ENCODE assay signal across 9 mouse cellular contexts in the genomic region with DNA sequence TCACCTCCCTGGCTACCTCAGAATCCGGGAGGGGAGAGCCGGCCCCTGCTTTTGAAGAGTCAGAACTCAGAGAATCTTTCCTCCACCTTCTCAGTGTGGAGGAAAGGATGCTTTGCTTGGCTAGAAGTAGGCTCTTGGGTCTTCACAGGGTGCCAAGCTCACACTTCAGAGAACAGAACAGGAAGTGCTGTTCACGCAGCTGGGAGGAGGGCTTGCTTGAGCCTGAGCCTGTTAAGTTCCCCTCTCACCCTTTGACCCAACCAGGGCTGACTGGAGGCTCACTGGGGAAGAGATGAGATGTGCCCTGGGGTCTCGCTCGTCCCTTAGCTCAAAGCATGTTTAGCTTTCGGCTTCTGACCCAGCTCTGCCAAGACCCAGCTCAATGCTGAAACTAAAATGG. TPM values are rescaled to one million over a fixed set of nuclear protein-coding genes. Genes with fewer than 3 reads are reported as not detected.
DNase-seq lines count a peak whose midpoint lies in the region; ATAC-seq and TF ChIP-seq lines count a peak whose summit lies in the region.
"Had no signal": no experiment of that assay in that cellular context is flagged by ENCODE, and none has a peak within 500 bp of the region (broad histone marks: within the 10 kb centered on the region; RNA-seq: fewer than 3 reads in every experiment).

No protein-coding gene starts in this region.

- peaks cover 20% of the 10 kb centered on the region for H3K4me1 ChIP-seq in midbrain, embryonic 11.5 days (ENCODE audit: control insufficient read depth, insufficient read depth, low read length)
- H3K4me1 ChIP-seq in midbrain, postnatal 0 days (ENCODE audit: insufficient read depth, low read length) = peaks cover 5% of the 10 kb centered on the region; the same call in 1 of the 2 replicates
- peaks cover 80% of the 10 kb centered on the region for H3K4me1 ChIP-seq in embryonic facial prominence, embryonic 10.5 days
- peaks cover 36% of the 10 kb centered on the region for H3K4me1 ChIP-seq in hindbrain, embryonic 13.5 days (replicated peaks)

- no peaks in the 10 kb centered on the region for H3K36me3 ChIP-seq in midbrain, embryonic 11.5 days (ENCODE audit: control insufficient read depth, insufficient read depth, low read length)
- H3K36me3 ChIP-seq in midbrain, postnatal 0 days (ENCODE audit: insufficient read depth, low read length) = no peaks in the 10 kb centered on the region
- H3K36me3 ChIP-seq in embryonic facial prominence, embryonic 10.5 days (replicated peaks) = no peaks in the 10 kb centered on the region
- H3K36me3 ChIP-seq in hindbrain, embryonic 13.5 days = no peaks in the 10 kb centered on the region

- peak; percentile 80 for DNase-seq in midbrain, embryonic 11.5 days (ENCODE audit: low spot score, missing footprints)
- no peak for DNase-seq in midbrain, postnatal 0 days (ENCODE audit: low spot score)
- DNase-seq in embryonic facial prominence, embryonic 10.5 days (ENCODE audit: low spot score) = no peak
- peak; percentile 52 to 59 for DNase-seq in lung, postnatal 4 days
- DNase-seq in thymus, postnatal 25 days = peak; percentile 64
- no peak for DNase-seq in urinary bladder, postnatal 36 days (ENCODE audit: low spot score in 2 of 2)
- DNase-seq in kidney, adult 18-20 months = no peak
- DNase-seq: layer of hippocampus, postnatal 36 days had no signal

- H3K4me3 ChIP-seq in midbrain, embryonic 11.5 days (ENCODE audit: low read depth, low read length) = no peak overlapping the region
- no peak overlapping the region for H3K4me3 ChIP-seq in midbrain, postnatal 0 days (ENCODE audit: low read depth, low read length)
- H3K4me3 ChIP-seq in embryonic facial prominence, embryonic 10.5 days = no peak overlapping the region
- no peak overlapping the region for H3K4me3 ChIP-seq in hindbrain, embryonic 13.5 days

- ATAC-seq in midbrain, embryonic 11.5 days (ENCODE audit: low FRiP score) = no peak
- ATAC-seq in midbrain, postnatal 0 days (ENCODE audit: low FRiP score) = no peak
- ATAC-seq in hindbrain, embryonic 13.5 days (ENCODE audit: low FRiP score) = no peak

- H3K27ac ChIP-seq in midbrain, embryonic 11.5 days (ENCODE audit: low read depth, low read length) = no peak overlapping the region
- H3K27ac ChIP-seq in midbrain, postnatal 0 days (ENCODE audit: low read depth, low read length) = no peak overlapping the region
- H3K27ac ChIP-seq in embryonic facial prominence, embryonic 10.5 days (replicated peaks) = peak overlapping the region; percentile 65; the same call in 1 of the 2 replicates
- H3K27ac ChIP-seq in hindbrain, embryonic 13.5 days = no peak overlapping the region

- WGBS in midbrain, embryonic 11.5 days = 24% methylated on average over 6 of the region's 6 CpGs
- 48% methylated on average over 6 of the region's 6 CpGs for WGBS in midbrain, postnatal 0 days
- 17% methylated on average over 6 of the region's 6 CpGs for WGBS in embryonic facial prominence, embryonic 10.5 days
- WGBS in hindbrain, embryonic 13.5 days = 34% methylated on average over 6 of the region's 6 CpGs

- H3K9me3 ChIP-seq in midbrain, embryonic 11.5 days (ENCODE audit: control insufficient read depth, low read length) = no peaks in the 10 kb centered on the region
- no peaks in the 10 kb centered on the region for H3K9me3 ChIP-seq in midbrain, postnatal 0 days (ENCODE audit: low read length)
- no peaks in the 10 kb centered on the region for H3K9me3 ChIP-seq in embryonic facial prominence, embryonic 10.5 days
- no peaks in the 10 kb centered on the region for H3K9me3 ChIP-seq in hindbrain, embryonic 13.5 days

- no peak for TF ChIP-seq CTCF in midbrain, postnatal 0 days (IDR thresholded peaks at IDR 0.05)

- no peak overlapping the region for H3K4me2 ChIP-seq in midbrain, embryonic 11.5 days
- H3K4me2 ChIP-seq in midbrain, postnatal 0 days (ENCODE audit: low read depth, low read length, poor library complexity, severe bottlenecking) = no peak overlapping the region
- no peak overlapping the region for H3K4me2 ChIP-seq in hindbrain, embryonic 13.5 days

- no peak overlapping the region for H3K9ac ChIP-seq in midbrain, embryonic 11.5 days (ENCODE audit: low read length)
- no peak overlapping the region for H3K9ac ChIP-seq in midbrain, postnatal 0 days (replicated peaks; ENCODE audit: low read length, poor library complexity, severe bottlenecking)
- H3K9ac ChIP-seq in hindbrain, embryonic 13.5 days = no peak overlapping the region

- peaks cover 6% of the 10 kb centered on the region for H3K27me3 ChIP-seq in midbrain, embryonic 11.5 days (ENCODE audit: control insufficient read depth, insufficient read depth, low read length)
- no peaks in the 10 kb centered on the region for H3K27me3 ChIP-seq in midbrain, postnatal 0 days (ENCODE audit: insufficient read depth, low read length)
- peaks cover 12% of the 10 kb centered on the region; the same call in 1 of the 2 replicates for H3K27me3 ChIP-seq in embryonic facial prominence, embryonic 10.5 days (replicated peaks; ENCODE audit: low read depth, poor library complexity, severe bottlenecking)
- H3K27me3 ChIP-seq in hindbrain, embryonic 13.5 days = peaks cover 18% of the 10 kb centered on the region

RNA-seq across cellular contexts. Expression of gene Sec22b, which starts 32.3 kb away (rescaled TPM):
- polyA plus RNA-seq in midbrain, embryonic 11.5 days (2014; fragmentation: Nextera tagmentation; extraction: Ambion mirVana) = 122 and 127 TPM in 2 replicates
- total RNA-seq in midbrain, postnatal 0 days (2014; rRNA removed) = 62.8 and 69.3 TPM in 2 replicates
- 81.4 and 89.1 TPM in 2 replicates for polyA plus RNA-seq in midbrain, postnatal 0 days (2015; fragmentation: Nextera tagmentation; extraction: Ambion mirVana)
- 119 and 122 TPM in 2 replicates for polyA plus RNA-seq in embryonic facial prominence, embryonic 10.5 days (2016; fragmentation: Nextera tagmentation; extraction: Ambion mirVana)
- polyA plus RNA-seq in hindbrain, embryonic 13.5 days (2015; fragmentation: Nextera tagmentation; extraction: Ambion mirVana) = 103 and 105 TPM in 2 replicates

RNA-seq across cellular contexts. Expression of gene Pde4dip, which starts 44.7 kb away (rescaled TPM):
- 27.6 and 29.1 TPM in 2 replicates for polyA plus RNA-seq in midbrain, embryonic 11.5 days (2014; fragmentation: Nextera tagmentation; extraction: Ambion mirVana)
- 93.6 and 100 TPM in 2 replicates for total RNA-seq in midbrain, postnatal 0 days (2014; rRNA removed)
- 46.4 and 47.6 TPM in 2 replicates for polyA plus RNA-seq in midbrain, postnatal 0 days (2015; fragmentation: Nextera tagmentation; extraction: Ambion mirVana)
- polyA plus RNA-seq in embryonic facial prominence, embryonic 10.5 days (2016; fragmentation: Nextera tagmentation; extraction: Ambion mirVana) = 27.0 and 28.2 TPM in 2 replicates
- 58.6 and 60.4 TPM in 2 replicates for polyA plus RNA-seq in hindbrain, embryonic 13.5 days (2015; fragmentation: Nextera tagmentation; extraction: Ambion mirVana)

Comparison
In these comparisons a context has a peak if more than half of its experiments do, and no peak if none do; other contexts are left out.
1. DNase-seq: peak in midbrain, embryonic 11.5 days (single experiment), lung, postnatal 4 days (2 of 2) and thymus, postnatal 25 days (single experiment); none in midbrain, postnatal 0 days (single experiment), embryonic facial prominence, embryonic 10.5 days (single experiment), urinary bladder, postnatal 36 days (0 of 2) and kidney, adult 18-20 months (single experiment).